Comparison of ENCODE assay signal across 17 mouse cellular contexts in the genomic region with DNA sequence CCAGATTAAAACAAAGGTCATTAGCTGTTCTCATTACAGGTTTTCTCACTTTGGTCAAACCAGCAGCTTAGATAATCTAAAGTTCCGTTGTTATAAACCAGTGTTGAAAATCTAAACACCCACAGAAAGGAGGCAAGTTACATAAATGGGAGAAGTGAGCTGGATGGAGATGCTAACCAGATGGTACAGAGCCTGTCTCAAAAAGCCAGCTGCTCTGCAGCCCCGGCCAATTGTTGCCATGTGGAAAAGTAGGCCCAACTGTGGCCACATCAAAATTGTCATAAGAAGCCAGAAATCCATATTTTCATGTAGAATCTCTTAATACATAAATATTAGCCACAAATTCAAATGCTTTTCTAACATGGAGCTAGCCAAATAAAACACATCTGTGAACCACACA.
A peak's percentile ranks its signal among the peaks of the same experiment; 100 is the strongest.
DNase-seq lines count a peak whose midpoint lies in the region; ATAC-seq and TF ChIP-seq lines count a peak whose summit lies in the region.
"Had no signal": no experiment of that assay in that cellular context is flagged by ENCODE, and none has a peak within 500 bp of the region (broad histone marks: within the 10 kb centered on the region; RNA-seq: fewer than 3 reads in every experiment).

No protein-coding gene starts in this region.

- H3K9ac ChIP-seq in hindbrain, postnatal 0 days (replicated peaks; ENCODE audit: low read length): no peak overlapping the region
- H3K9ac ChIP-seq: embryonic facial prominence, embryonic 13.5 days; hindbrain, embryonic 14.5 days; limb, embryonic 13.5 days; lung, embryonic 15.5 days; midbrain, embryonic 15.5 days had no signal

- no peaks in the 10 kb centered on the region for H3K4me1 ChIP-seq in hindbrain, postnatal 0 days (ENCODE audit: insufficient read depth, low read length)
- H3K4me1 ChIP-seq in hindbrain, embryonic 10.5 days (replicated peaks): no peaks in the 10 kb centered on the region
- H3K4me1 ChIP-seq: embryonic facial prominence, embryonic 13.5 days; limb, embryonic 13.5 days; lung, embryonic 15.5 days; midbrain, embryonic 15.5 days had no signal

- WGBS in hindbrain, postnatal 0 days: 62% methylated on average over 2 of the region's 2 CpGs
- 82% methylated on average over 2 of the region's 2 CpGs for WGBS in hindbrain, embryonic 10.5 days

- H3K9me3 ChIP-seq in hindbrain, postnatal 0 days (ENCODE audit: low read length): no peaks in the 10 kb centered on the region
- H3K9me3 ChIP-seq in hindbrain, embryonic 10.5 days: no peaks in the 10 kb centered on the region
- H3K9me3 ChIP-seq: embryonic facial prominence, embryonic 13.5 days; limb, embryonic 13.5 days; lung, embryonic 15.5 days; midbrain, embryonic 15.5 days had no signal

- no peak overlapping the region for H3K27ac ChIP-seq in hindbrain, postnatal 0 days
- no peak overlapping the region for H3K27ac ChIP-seq in hindbrain, embryonic 10.5 days
- H3K27ac ChIP-seq: embryonic facial prominence, embryonic 13.5 days; hindbrain, embryonic 14.5 days; limb, embryonic 13.5 days; lung, embryonic 15.5 days; midbrain, embryonic 15.5 days had no signal

- no peak overlapping the region for H3K4me3 ChIP-seq in hindbrain, postnatal 0 days (ENCODE audit: low read length)
- H3K4me3 ChIP-seq in hindbrain, embryonic 10.5 days: no peak overlapping the region
- H3K4me3 ChIP-seq: embryonic facial prominence, embryonic 13.5 days; limb, embryonic 13.5 days; lung, embryonic 15.5 days; midbrain, embryonic 15.5 days had no signal

- H3K36me3 ChIP-seq in hindbrain, postnatal 0 days (ENCODE audit: insufficient read depth, low read length): no peaks in the 10 kb centered on the region
- no peaks in the 10 kb centered on the region for H3K36me3 ChIP-seq in hindbrain, embryonic 10.5 days
- H3K36me3 ChIP-seq: embryonic facial prominence, embryonic 13.5 days; limb, embryonic 13.5 days; lung, embryonic 15.5 days; midbrain, embryonic 15.5 days had no signal

- no peak for TF ChIP-seq CTCF in hindbrain, postnatal 0 days (IDR thresholded peaks at IDR 0.05; ENCODE audit: low read depth)

- H3K4me2 ChIP-seq in hindbrain, postnatal 0 days (ENCODE audit: low read depth, low read length): no peak overlapping the region
- H3K4me2 ChIP-seq: embryonic facial prominence, embryonic 13.5 days; hindbrain, embryonic 14.5 days; limb, embryonic 13.5 days; lung, embryonic 15.5 days; midbrain, embryonic 15.5 days had no signal

- ATAC-seq in hindbrain, postnatal 0 days: no peak
- no peak for ATAC-seq in megakaryocyte, adult 5-6 weeks (ENCODE audit: poor library complexity, severe bottlenecking)
- ATAC-seq: forebrain, embryonic 14.5 days; midbrain, embryonic 15.5 days had no signal

- no peaks in the 10 kb centered on the region for H3K27me3 ChIP-seq in hindbrain, postnatal 0 days (ENCODE audit: insufficient read depth, low read length)
- H3K27me3 ChIP-seq in hindbrain, embryonic 10.5 days (ENCODE audit: insufficient read depth, poor library complexity, severe bottlenecking): no peaks in the 10 kb centered on the region
- H3K27me3 ChIP-seq: embryonic facial prominence, embryonic 13.5 days; limb, embryonic 13.5 days; lung, embryonic 15.5 days; midbrain, embryonic 15.5 days had no signal

- peak; percentile 2 for DNase-seq in cerebellum, adult 9-11 months
- no peak for DNase-seq in cerebellum, adult 11-12 months
- peak; percentile 50 for DNase-seq in hindbrain, postnatal 0 days (ENCODE audit: low spot score)
- DNase-seq in hindbrain, embryonic 10.5 days (ENCODE audit: low spot score): no peak
- DNase-seq in layer of hippocampus, postnatal 14 days (ENCODE audit: low spot score in 2 of 2): peak; percentile 42 to 81
- DNase-seq in right cerebral cortex, postnatal 14 days: peak; percentile 8
- no peak for DNase-seq in adrenal gland, postnatal 4 days (ENCODE audit: low spot score in 2 of 2)
- DNase-seq: adrenal gland, postnatal 25 days; kidney, adult 9 months; thymus, adult 18-20 months had no signal

Comparison
In these comparisons a context has a peak if more than half of its experiments do, and no peak if none do; other contexts are left out.
1. DNase-seq: peak in cerebellum, adult 9-11 months (single experiment), hindbrain, postnatal 0 days (single experiment), layer of hippocampus, postnatal 14 days (2 of 2) and right cerebral cortex, postnatal 14 days (single experiment); none in cerebellum, adult 11-12 months (single experiment), hindbrain, embryonic 10.5 days (single experiment) and adrenal gland, postnatal 4 days (0 of 2).